Comparison of ENCODE assay signal across 8 mouse cellular contexts in genomic region chr7:141480842-141481497, GRCm38 (mm10). TPM values are rescaled to one million over a fixed set of nuclear protein-coding genes. Genes with fewer than 3 reads are reported as not detected.
DNase-seq lines count a peak whose midpoint lies in the region; ATAC-seq and TF ChIP-seq lines count a peak whose summit lies in the region.

No protein-coding gene starts in this region.

- 7% methylated on average over 10 of the region's 10 CpGs for WGBS in forebrain, embryonic 15.5 days
- 9% methylated on average over 10 of the region's 10 CpGs for whole genome bisulfite sequencing in hindbrain, postnatal 0 days
- WGBS in limb, embryonic 10.5 days, result 12% methylated on average over 10 of the region's 10 CpGs
- WGBS in midbrain, embryonic 11.5 days, result 8% methylated on average over 10 of the region's 10 CpGs

- peak overlapping the region; percentile 64 for H3K4me3 ChIP-seq in forebrain, embryonic 15.5 days
- H3K4me3 ChIP-seq in hindbrain, postnatal 0 days (ENCODE audit: low read length), result peak overlapping the region; percentile 70
- peak overlapping the region; percentile 69 for H3K4me3 ChIP-seq in limb, embryonic 10.5 days
- H3K4me3 ChIP-seq in midbrain, embryonic 11.5 days (ENCODE audit: low read depth, low read length), result no peak overlapping the region

- peak; percentile 62 to 77 for DNase-seq in left cerebral cortex, adult 18-20 months (ENCODE audit: low spot score in 2 of 2)
- no peak for DNase-seq in left cerebral cortex, adult 8-10 months (ENCODE audit: low spot score in 2 of 2)
- peak; percentile 84 for DNase-seq in cerebellum, adult 11 months
- DNase-seq in hindbrain, postnatal 0 days (ENCODE audit: low spot score), result peak; percentile 90
- peak; percentile 67 for DNase-seq in limb, embryonic 10.5 days (ENCODE audit: low spot score)
- peak; percentile 92 for DNase-seq in midbrain, embryonic 11.5 days (ENCODE audit: low spot score, missing footprints)
- DNase-seq in spleen, postnatal 4 days (ENCODE audit: low spot score in 2 of 2), result peak; percentile 70 to 86

- no peak overlapping the region for H3K9ac ChIP-seq in forebrain, embryonic 15.5 days (replicated peaks)
- peak overlapping the region; percentile 17; the same call in 1 of the 2 replicates for H3K9ac ChIP-seq in hindbrain, postnatal 0 days (replicated peaks; ENCODE audit: low read length)
- H3K9ac ChIP-seq in midbrain, embryonic 11.5 days (ENCODE audit: low read length), result no peak overlapping the region

- H3K4me2 ChIP-seq in forebrain, embryonic 15.5 days (replicated peaks), result peak overlapping the region; percentile 91
- H3K4me2 ChIP-seq in hindbrain, postnatal 0 days (ENCODE audit: low read depth, low read length), result peak overlapping the region; percentile 93
- peak overlapping the region; percentile 93 for H3K4me2 ChIP-seq in midbrain, embryonic 11.5 days

- peaks cover 42% of the 10 kb centered on the region for H3K4me1 ChIP-seq in forebrain, embryonic 15.5 days
- peaks cover 14% of the 10 kb centered on the region for H3K4me1 ChIP-seq in hindbrain, postnatal 0 days (ENCODE audit: insufficient read depth, low read length)
- peaks cover 47% of the 10 kb centered on the region for H3K4me1 ChIP-seq in limb, embryonic 10.5 days
- peaks cover 15% of the 10 kb centered on the region; the same call in 1 of the 2 replicates for H3K4me1 ChIP-seq in midbrain, embryonic 11.5 days (ENCODE audit: control insufficient read depth, insufficient read depth, low read length)

- no peaks in the 10 kb centered on the region for H3K9me3 ChIP-seq in forebrain, embryonic 15.5 days
- no peaks in the 10 kb centered on the region for H3K9me3 ChIP-seq in hindbrain, postnatal 0 days (ENCODE audit: low read length)
- no peaks in the 10 kb centered on the region for H3K9me3 ChIP-seq in limb, embryonic 10.5 days (replicated peaks)
- no peaks in the 10 kb centered on the region for H3K9me3 ChIP-seq in midbrain, embryonic 11.5 days (ENCODE audit: control insufficient read depth, low read length)

- H3K27me3 ChIP-seq in forebrain, embryonic 15.5 days, result peaks cover 13% of the 10 kb centered on the region
- no peaks in the 10 kb centered on the region for H3K27me3 ChIP-seq in hindbrain, postnatal 0 days (ENCODE audit: insufficient read depth, low read length)
- H3K27me3 ChIP-seq in limb, embryonic 10.5 days (ENCODE audit: low read depth, poor library complexity, severe bottlenecking), result peaks cover 43% of the 10 kb centered on the region
- peaks cover 19% of the 10 kb centered on the region for H3K27me3 ChIP-seq in midbrain, embryonic 11.5 days (ENCODE audit: control insufficient read depth, insufficient read depth, low read length)

- peak; percentile 96 for TF ChIP-seq CTCF in hindbrain, postnatal 0 days (IDR thresholded peaks at IDR 0.05; ENCODE audit: low read depth)

- no peak overlapping the region for H3K27ac ChIP-seq in forebrain, embryonic 15.5 days (replicated peaks)
- peak overlapping the region; percentile 81 for H3K27ac ChIP-seq in hindbrain, postnatal 0 days
- no peak overlapping the region for H3K27ac ChIP-seq in limb, embryonic 10.5 days
- H3K27ac ChIP-seq in midbrain, embryonic 11.5 days (ENCODE audit: low read depth, low read length), result no peak overlapping the region

- H3K36me3 ChIP-seq in forebrain, embryonic 15.5 days, result no peaks in the 10 kb centered on the region
- H3K36me3 ChIP-seq in hindbrain, postnatal 0 days (ENCODE audit: insufficient read depth, low read length), result no peaks in the 10 kb centered on the region
- H3K36me3 ChIP-seq in limb, embryonic 10.5 days, result 0 out of 2 replicates have a peak, but pooled peaks cover 3% of the 10 kb centered on the region
- H3K36me3 ChIP-seq in midbrain, embryonic 11.5 days (ENCODE audit: control insufficient read depth, insufficient read depth, low read length), result no peaks in the 10 kb centered on the region

- peak; percentile 51 for ATAC-seq in forebrain, embryonic 15.5 days (replicated peaks)
- ATAC-seq in hindbrain, postnatal 0 days, result peak; percentile 60
- peak; percentile 46; the same call in 1 of the 2 replicates for ATAC-seq in midbrain, embryonic 11.5 days (ENCODE audit: low FRiP score)

RNA-seq across cellular contexts. Expression of gene Tspan4, which starts 5.9 kb away (rescaled TPM):
- 10 to 100 TPM; 10.3 to 11.6 TPM for total RNA-seq in left cerebral cortex, adult 18-20 months (2021)
- 10 to 100 TPM; 17.6 to 28.0 (median 23.9) TPM for total RNA-seq in left cerebral cortex, adult 8-10 months (2022)
- polyA plus RNA-seq in forebrain, embryonic 15.5 days (2015; fragmentation: Nextera tagmentation; extraction: Ambion mirVana), result 25.6 and 27.3 TPM in 2 replicates
- 101 and 119 TPM in 2 replicates for total RNA-seq in hindbrain, postnatal 0 days (2014; rRNA removed)
- 78.2 and 83.9 TPM in 2 replicates for polyA plus RNA-seq in hindbrain, postnatal 0 days (2015; fragmentation: Nextera tagmentation; extraction: Ambion mirVana)
- 25.0 and 36.9 TPM in 2 replicates for polyA plus RNA-seq in limb, embryonic 10.5 days (2016; fragmentation: Nextera tagmentation; extraction: Ambion mirVana)
- polyA plus RNA-seq in midbrain, embryonic 11.5 days (2014; fragmentation: Nextera tagmentation; extraction: Ambion mirVana), result 26.9 and 28.6 TPM in 2 replicates

RNA-seq across cellular contexts. Expression of gene Polr2l, which starts 6.0 kb away (rescaled TPM):
- total RNA-seq in left cerebral cortex, adult 18-20 months (2021), result 10 to 100 TPM; 36.6 to 41.6 TPM
- total RNA-seq in left cerebral cortex, adult 8-10 months (2022), result 10 to 100 TPM; 32.2 to 42.4 (median 33.2) TPM
- polyA plus RNA-seq in forebrain, embryonic 15.5 days (2015; fragmentation: Nextera tagmentation; extraction: Ambion mirVana), result 68.3 and 73.2 TPM in 2 replicates
- 25.5 and 46.1 TPM in 2 replicates for total RNA-seq in hindbrain, postnatal 0 days (2014; rRNA removed)
- polyA plus RNA-seq in hindbrain, postnatal 0 days (2015; fragmentation: Nextera tagmentation; extraction: Ambion mirVana), result 75.9 and 81.6 TPM in 2 replicates
- 77.2 and 86.8 TPM in 2 replicates for polyA plus RNA-seq in limb, embryonic 10.5 days (2016; fragmentation: Nextera tagmentation; extraction: Ambion mirVana)
- polyA plus RNA-seq in midbrain, embryonic 11.5 days (2014; fragmentation: Nextera tagmentation; extraction: Ambion mirVana), result 63.5 and 74.2 TPM in 2 replicates

RNA-seq across cellular contexts. Expression of gene Cd151, which starts 13.8 kb away (rescaled TPM):
- 10 to 100 TPM; 28.9 to 29.1 TPM for total RNA-seq in left cerebral cortex, adult 18-20 months (2021)
- 10 to 100 TPM; 30.2 to 35.5 (median 33.4) TPM for total RNA-seq in left cerebral cortex, adult 8-10 months (2022)
- polyA plus RNA-seq in forebrain, embryonic 15.5 days (2015; fragmentation: Nextera tagmentation; extraction: Ambion mirVana), result 15.9 and 18.6 TPM in 2 replicates
- 62.6 and 79.4 TPM in 2 replicates for total RNA-seq in hindbrain, postnatal 0 days (2014; rRNA removed)
- 16.1 and 18.5 TPM in 2 replicates for polyA plus RNA-seq in hindbrain, postnatal 0 days (2015; fragmentation: Nextera tagmentation; extraction: Ambion mirVana)
- 14.0 and 15.8 TPM in 2 replicates for polyA plus RNA-seq in limb, embryonic 10.5 days (2016; fragmentation: Nextera tagmentation; extraction: Ambion mirVana)
- polyA plus RNA-seq in midbrain, embryonic 11.5 days (2014; fragmentation: Nextera tagmentation; extraction: Ambion mirVana), result 32.5 and 36.6 TPM in 2 replicates

RNA-seq across cellular contexts. Expression of gene Cracr2b, which starts 20.1 kb away (rescaled TPM):
- 1 to 10 TPM; 3.7 to 4.5 TPM for total RNA-seq in left cerebral cortex, adult 18-20 months (2021)
- 1 to 10 TPM; 3.9 to 5.4 (median 4.4) TPM for total RNA-seq in left cerebral cortex, adult 8-10 months (2022)
- polyA plus RNA-seq in forebrain, embryonic 15.5 days (2015; fragmentation: Nextera tagmentation; extraction: Ambion mirVana), result 5.0 and 8.5 TPM in 2 replicates
- total RNA-seq in hindbrain, postnatal 0 days (2014; rRNA removed), result 2.1 and 5.0 TPM in 2 replicates
- polyA plus RNA-seq in hindbrain, postnatal 0 days (2015; fragmentation: Nextera tagmentation; extraction: Ambion mirVana), result 6.7 and 9.1 TPM in 2 replicates
- 7.0 and 7.8 TPM in 2 replicates for polyA plus RNA-seq in limb, embryonic 10.5 days (2016; fragmentation: Nextera tagmentation; extraction: Ambion mirVana)
- polyA plus RNA-seq in midbrain, embryonic 11.5 days (2014; fragmentation: Nextera tagmentation; extraction: Ambion mirVana), result 2.7 and 5.3 TPM in 2 replicates

RNA-seq across cellular contexts. Expression of gene Pnpla2, which starts 26.0 kb away (rescaled TPM):
- 10 to 100 TPM; 23.6 to 24.8 TPM for total RNA-seq in left cerebral cortex, adult 18-20 months (2021)
- 10 to 100 TPM; 21.2 to 32.6 (median 27.2) TPM for total RNA-seq in left cerebral cortex, adult 8-10 months (2022)
- polyA plus RNA-seq in forebrain, embryonic 15.5 days (2015; fragmentation: Nextera tagmentation; extraction: Ambion mirVana), result 21.5 and 22.0 TPM in 2 replicates
- 8.5 and 10.0 TPM in 2 replicates for total RNA-seq in hindbrain, postnatal 0 days (2014; rRNA removed)
- 20.0 and 22.4 TPM in 2 replicates for polyA plus RNA-seq in hindbrain, postnatal 0 days (2015; fragmentation: Nextera tagmentation; extraction: Ambion mirVana)
- 11.6 and 12.4 TPM in 2 replicates for polyA plus RNA-seq in limb, embryonic 10.5 days (2016; fragmentation: Nextera tagmentation; extraction: Ambion mirVana)
- polyA plus RNA-seq in midbrain, embryonic 11.5 days (2014; fragmentation: Nextera tagmentation; extraction: Ambion mirVana), result 12.7 and 14.0 TPM in 2 replicates

Comparison
In these comparisons a context has a peak if more than half of its experiments do, and no peak if none do; other contexts are left out.
1. DNase-seq: peak in left cerebral cortex, adult 18-20 months (2 of 2), cerebellum, adult 11 months (single experiment), hindbrain, postnatal 0 days (single experiment), limb, embryonic 10.5 days (single experiment), midbrain, embryonic 11.5 days (single experiment) and spleen, postnatal 4 days (2 of 2); none in left cerebral cortex, adult 8-10 months (0 of 2).
2. Peak in every context shown above with its lines, with median percentiles within 50 percentile points of each other: ATAC-seq and H3K4me2 ChIP-seq.